Comparison of ENCODE assay signal across 15 mouse cellular contexts in the genomic region with DNA sequence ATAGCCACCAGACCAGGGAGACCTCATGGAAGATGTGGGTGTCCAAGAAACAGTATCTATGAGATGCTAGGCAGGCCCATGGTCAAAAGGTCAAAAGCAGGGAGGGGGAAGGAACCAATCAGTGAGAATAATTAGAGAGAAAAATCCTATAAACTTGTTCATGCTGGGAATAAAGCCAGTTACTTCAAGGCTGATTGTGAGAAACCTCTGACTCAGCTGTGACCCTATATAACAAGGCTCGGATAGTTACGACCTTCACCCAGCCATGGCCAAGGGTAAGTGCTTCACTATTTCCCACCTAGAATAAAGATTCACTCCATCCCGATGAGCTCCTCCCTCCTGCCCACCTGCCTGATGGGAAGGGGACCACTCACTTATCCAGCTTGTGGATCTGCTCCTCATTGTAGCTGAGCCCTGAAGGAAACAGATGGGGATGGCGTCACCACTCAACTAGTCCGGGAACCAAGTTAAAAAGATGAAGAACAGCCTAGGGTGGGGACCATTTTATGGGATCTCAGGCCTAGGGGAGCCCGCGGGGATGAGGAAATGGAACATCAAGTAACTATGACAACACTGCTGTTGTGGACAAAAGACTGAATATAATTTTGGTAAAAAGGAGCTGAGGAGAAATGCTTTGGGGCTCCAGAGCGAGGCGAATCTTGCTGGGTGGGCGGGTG. TPM values are rescaled to one million over a fixed set of nuclear protein-coding genes. Genes with fewer than 3 reads are reported as not detected.
DNase-seq lines count a peak whose midpoint lies in the region; ATAC-seq and TF ChIP-seq lines count a peak whose summit lies in the region.
"Had no signal": no experiment of that assay in that cellular context is flagged by ENCODE, and none has a peak within 500 bp of the region (broad histone marks: within the 10 kb centered on the region; RNA-seq: fewer than 3 reads in every experiment).

No protein-coding gene starts in this region.

- H3K27me3 ChIP-seq in limb, embryonic 13.5 days: peaks cover 7% of the 10 kb centered on the region; the same call in 1 of the 2 replicates
- peaks cover 24% of the 10 kb centered on the region for H3K27me3 ChIP-seq in limb, embryonic 10.5 days (ENCODE audit: low read depth, poor library complexity, severe bottlenecking)
- H3K27me3 ChIP-seq in limb, embryonic 14.5 days (ENCODE audit: control insufficient read depth, insufficient read depth, low read length): no peaks in the 10 kb centered on the region
- H3K27me3 ChIP-seq: forebrain, embryonic 12.5 days had no signal

- no peak overlapping the region for H3K4me3 ChIP-seq in limb, embryonic 13.5 days
- no peak overlapping the region for H3K4me3 ChIP-seq in limb, embryonic 10.5 days
- H3K4me3 ChIP-seq in limb, embryonic 14.5 days (replicated peaks; ENCODE audit: low read length): no peak overlapping the region
- H3K4me3 ChIP-seq: embryonic facial prominence, embryonic 12.5 days; erythroblast, embryonic 14.5 days; forebrain, embryonic 12.5 days; hindbrain, embryonic 15.5 days; layer of hippocampus, adult 2 months had no signal

- H3K4me1 ChIP-seq in limb, embryonic 13.5 days: peaks cover 6% of the 10 kb centered on the region; the same call in 1 of the 2 replicates
- H3K4me1 ChIP-seq in limb, embryonic 10.5 days: peaks cover 8% of the 10 kb centered on the region; the same call in 1 of the 2 replicates
- H3K4me1 ChIP-seq in limb, embryonic 14.5 days (ENCODE audit: control insufficient read depth, insufficient read depth, low read length): no peaks in the 10 kb centered on the region
- H3K4me1 ChIP-seq: embryonic facial prominence, embryonic 12.5 days; hindbrain, embryonic 15.5 days had no signal

- ATAC-seq in limb, embryonic 13.5 days (ENCODE audit: low FRiP score, low read depth): peak; percentile 38; the same call in 1 of the 2 replicates
- ATAC-seq in limb, embryonic 14.5 days (ENCODE audit: low FRiP score, low read depth): peak; percentile 62
- ATAC-seq: liver, postnatal 0 days had no signal

- peak; percentile 36 for DNase-seq in gastrocnemius, adult 18-20 months (ENCODE audit: low spot score)
- DNase-seq in gastrocnemius, postnatal 10 days: no peak
- no peak for DNase-seq in limb, embryonic 10.5 days (ENCODE audit: low spot score)
- DNase-seq in right cerebral cortex, postnatal 25 days: peak; percentile 37
- no peak for DNase-seq in right cerebral cortex, adult 18-20 months
- DNase-seq in limb, embryonic 14.5 days (ENCODE audit: low spot score): no peak
- DNase-seq in kidney, postnatal 14 days: no peak

- H3K4me2 ChIP-seq in limb, embryonic 13.5 days (replicated peaks): no peak overlapping the region
- H3K4me2 ChIP-seq in limb, embryonic 14.5 days (replicated peaks; ENCODE audit: low read depth, low read length, severe bottlenecking): no peak overlapping the region
- H3K4me2 ChIP-seq: embryonic facial prominence, embryonic 12.5 days; forebrain, embryonic 12.5 days; hindbrain, embryonic 15.5 days; liver, embryonic 11.5 days had no signal

- H3K36me3 ChIP-seq in limb, embryonic 13.5 days: no peaks in the 10 kb centered on the region
- H3K36me3 ChIP-seq in limb, embryonic 10.5 days: no peaks in the 10 kb centered on the region
- no peaks in the 10 kb centered on the region for H3K36me3 ChIP-seq in limb, embryonic 14.5 days (ENCODE audit: control insufficient read depth, insufficient read depth, low read length)
- H3K36me3 ChIP-seq: embryonic facial prominence, embryonic 12.5 days; forebrain, embryonic 12.5 days; hindbrain, embryonic 15.5 days had no signal

- H3K9ac ChIP-seq in limb, embryonic 13.5 days: no peak overlapping the region; the same call in 1 of the 2 replicates
- H3K9ac ChIP-seq in limb, embryonic 14.5 days (ENCODE audit: low read depth, low read length, severe bottlenecking): no peak overlapping the region
- H3K9ac ChIP-seq: embryonic facial prominence, embryonic 12.5 days; forebrain, embryonic 12.5 days; hindbrain, embryonic 15.5 days; liver, postnatal 0 days had no signal

- 51% methylated on average over 10 of the region's 10 CpGs for WGBS in limb, embryonic 13.5 days
- 62% methylated on average over 10 of the region's 10 CpGs for WGBS in limb, embryonic 10.5 days
- WGBS in limb, embryonic 14.5 days: 36% methylated on average over 10 of the region's 10 CpGs

- TF ChIP-seq POLR2A in limb, embryonic 14.5 days (IDR thresholded peaks at IDR 0.05; ENCODE audit: borderline replicate concordance, extremely low read depth, insufficient read depth, insufficient read length): no peak

- no peak overlapping the region for H3K27ac ChIP-seq in limb, embryonic 13.5 days
- H3K27ac ChIP-seq in limb, embryonic 10.5 days: no peak overlapping the region
- H3K27ac ChIP-seq in limb, embryonic 14.5 days (replicated peaks; ENCODE audit: low read depth, low read length): no peak overlapping the region
- H3K27ac ChIP-seq: embryonic facial prominence, embryonic 12.5 days; forebrain, embryonic 12.5 days; hindbrain, embryonic 15.5 days; layer of hippocampus, adult 2 months had no signal

- no peaks in the 10 kb centered on the region for H3K9me3 ChIP-seq in limb, embryonic 13.5 days
- H3K9me3 ChIP-seq in limb, embryonic 10.5 days (replicated peaks): no peaks in the 10 kb centered on the region
- no peaks in the 10 kb centered on the region for H3K9me3 ChIP-seq in limb, embryonic 14.5 days (ENCODE audit: control insufficient read depth, low read length)
- H3K9me3 ChIP-seq: embryonic facial prominence, embryonic 12.5 days; forebrain, embryonic 12.5 days; hindbrain, embryonic 15.5 days had no signal

RNA-seq across cellular contexts. Expression of gene Rassf5, which starts 14.7 kb away (rescaled TPM):
- 1 to 10 TPM in 1 of 2 experiments, under 1 TPM in 1; 0.39 to 1.1 TPM for total RNA-seq in gastrocnemius, adult 18-20 months (2021)
- total RNA-seq in gastrocnemius, postnatal 10 days (2021): 1 to 10 TPM; 3.1 to 4.3 TPM
- 1.9 and 2.1 TPM in 2 replicates for polyA plus RNA-seq in limb, embryonic 13.5 days (2015; fragmentation: Nextera tagmentation; extraction: Ambion mirVana)
- polyA plus RNA-seq in limb, embryonic 10.5 days (2016; fragmentation: Nextera tagmentation; extraction: Ambion mirVana): 1.2 and 1.3 TPM in 2 replicates
- polyA plus RNA-seq in limb, embryonic 14.5 days (2012; rRNA removed): 3.2 and 3.8 TPM in 2 replicates
- 3.1 and 3.2 TPM in 2 replicates for polyA plus RNA-seq in limb, embryonic 14.5 days (2014; fragmentation: Nextera tagmentation; extraction: Ambion mirVana)
- polyA plus RNA-seq: erythroblast, embryonic 14.5 days had no signal

RNA-seq across cellular contexts. Expression of gene Ikbke, which starts 19.6 kb away (rescaled TPM):
- under 1 TPM; 0.48 to 0.81 TPM for total RNA-seq in gastrocnemius, adult 18-20 months (2021)
- total RNA-seq in gastrocnemius, postnatal 10 days (2021): 1 to 10 TPM; 2.8 to 3.6 TPM
- 3.5 and 3.7 TPM in 2 replicates for polyA plus RNA-seq in limb, embryonic 13.5 days (2015; fragmentation: Nextera tagmentation; extraction: Ambion mirVana)
- 1.3 TPM in 2 replicates for polyA plus RNA-seq in limb, embryonic 10.5 days (2016; fragmentation: Nextera tagmentation; extraction: Ambion mirVana)
- 13.4 and 13.8 TPM in 2 replicates for polyA plus RNA-seq in limb, embryonic 14.5 days (2012; rRNA removed)
- 4.2 and 6.6 TPM in 2 replicates for polyA plus RNA-seq in limb, embryonic 14.5 days (2014; fragmentation: Nextera tagmentation; extraction: Ambion mirVana)
- polyA plus RNA-seq: erythroblast, embryonic 14.5 days had no signal

Comparison
In these comparisons a context has a peak if more than half of its experiments do, and no peak if none do; other contexts are left out.
1. DNase-seq: peak in gastrocnemius, adult 18-20 months (single experiment) and right cerebral cortex, postnatal 25 days (single experiment); none in gastrocnemius, postnatal 10 days (single experiment), limb, embryonic 10.5 days (single experiment), right cerebral cortex, adult 18-20 months (single experiment), limb, embryonic 14.5 days (single experiment) and kidney, postnatal 14 days (single experiment).